ENCODE assay signal across 25 mouse cellular contexts in the genomic region with DNA sequence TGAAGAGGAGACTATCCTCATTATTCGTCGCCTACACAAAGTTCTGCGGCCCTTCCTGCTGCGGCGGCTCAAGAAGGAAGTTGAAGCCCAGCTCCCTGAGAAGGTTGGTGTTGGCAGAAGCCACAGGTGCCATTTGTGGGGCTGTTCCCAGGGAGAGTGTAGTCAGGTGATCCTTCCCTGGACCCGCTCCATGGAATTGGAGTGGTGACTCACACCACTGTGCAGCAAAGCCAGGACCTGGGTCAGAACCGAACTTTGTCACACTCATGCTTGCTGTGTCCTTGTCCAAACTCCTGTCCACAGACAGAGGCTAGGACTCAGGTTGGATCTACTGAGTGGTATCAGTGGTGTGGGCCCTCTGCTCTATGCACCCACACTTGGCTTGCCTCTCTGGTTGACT. TPM values are rescaled to one million over a fixed set of nuclear protein-coding genes. Genes with fewer than 3 reads are reported as not detected.
DNase-seq lines count a peak whose midpoint lies in the region; ATAC-seq and TF ChIP-seq lines count a peak whose summit lies in the region.
"Had no signal": no experiment of that assay in that cellular context is flagged by ENCODE, and none has a peak within 500 bp of the region (broad histone marks: within the 10 kb centered on the region; RNA-seq: fewer than 3 reads in every experiment).

No protein-coding gene starts in this region.

- no peak overlapping the region for H3K27ac ChIP-seq in forebrain, embryonic 15.5 days (replicated peaks)
- no peak overlapping the region for H3K27ac ChIP-seq in forebrain, embryonic 10.5 days
- H3K27ac ChIP-seq in liver, adult 2 months (replicated peaks; ENCODE audit: insufficient read depth, low read depth, low read length) = 0 out of 2 replicates have a peak overlapping the region, but pooled peaks have one; percentile 25
- H3K27ac ChIP-seq: forebrain, embryonic 12.5 days; gastrocnemius, adult 2 months; hindbrain, embryonic 10.5 days; liver, embryonic 15.5 days; lung, embryonic 15.5 days; macrophage; neural tube, embryonic 13.5 days; stomach, postnatal 0 days had no signal

- H3K27me3 ChIP-seq in forebrain, embryonic 15.5 days = no peaks in the 10 kb centered on the region
- no peaks in the 10 kb centered on the region for H3K27me3 ChIP-seq in forebrain, embryonic 10.5 days (ENCODE audit: poor library complexity, severe bottlenecking)
- no peaks in the 10 kb centered on the region for H3K27me3 ChIP-seq in liver, adult 2 months (ENCODE audit: control insufficient read depth, insufficient read depth, low read length)
- H3K27me3 ChIP-seq: forebrain, embryonic 12.5 days; liver, embryonic 15.5 days; lung, embryonic 15.5 days; neural tube, embryonic 13.5 days; Patski had no signal

- H3K36me3 ChIP-seq in forebrain, embryonic 15.5 days = peaks cover 99% of the 10 kb centered on the region
- peaks cover 100% of the 10 kb centered on the region for H3K36me3 ChIP-seq in forebrain, embryonic 10.5 days (replicated peaks)
- peaks cover 62% of the 10 kb centered on the region for H3K36me3 ChIP-seq in liver, adult 2 months (ENCODE audit: control insufficient read depth, insufficient read depth, low read length)

- WGBS in forebrain, embryonic 15.5 days = 93% methylated on average over 7 of the region's 7 CpGs
- 94% methylated on average over 7 of the region's 7 CpGs for WGBS in forebrain, embryonic 10.5 days
- WGBS in liver, adult 2 months = 79% methylated on average over 7 of the region's 7 CpGs

- ATAC-seq in forebrain, embryonic 15.5 days (replicated peaks) = 0 out of 2 replicates have a peak, but pooled peaks have one; percentile 19
- ATAC-seq: intestine, postnatal 0 days; midbrain, embryonic 16.5 days; Patski had no signal

- intact Hi-C loops in left cerebral cortex, postnatal 14 days (cut with DNase I) = no loop called here

- no peak for TF ChIP-seq CTCF in liver, adult 2 months (IDR thresholded peaks at IDR 0.05; ENCODE audit: low read depth, low read length)

- no peak for DNase-seq in forebrain, embryonic 10.5 days (ENCODE audit: extremely low spot score, low spot score)
- peak; percentile 92 for DNase-seq in liver, adult 2 months (ENCODE audit: extremely low read depth, low read depth, low spot score)
- DNase-seq in liver (no peak), adipocyte (ENCODE audit: low spot score) (peak; percentile 68)
- DNase-seq in adrenal gland, postnatal 36 days = peak; percentile 67 to 69
- no peak for DNase-seq in left cerebral cortex, postnatal 14 days (ENCODE audit: low spot score in 2 of 2)
- DNase-seq in retina, postnatal 1 day = no peak
- DNase-seq: cerebellum, adult 8-10 months; cerebellum, postnatal 36 days; embryo, embryonic 11 days; gastrocnemius, adult 2 months; kidney, postnatal 36 days; right cerebral cortex, postnatal 14 days had no signal

- H3K9me3 ChIP-seq in forebrain, embryonic 15.5 days = no peaks in the 10 kb centered on the region
- no peaks in the 10 kb centered on the region; the same call in 1 of the 2 replicates for H3K9me3 ChIP-seq in forebrain, embryonic 10.5 days
- H3K9me3 ChIP-seq: forebrain, embryonic 12.5 days; hindbrain, embryonic 10.5 days; liver, embryonic 15.5 days; lung, embryonic 15.5 days; neural tube, embryonic 13.5 days had no signal

- H3K4me3 ChIP-seq in forebrain, embryonic 15.5 days = no peak overlapping the region
- no peak overlapping the region for H3K4me3 ChIP-seq in forebrain, embryonic 10.5 days
- no peak overlapping the region for H3K4me3 ChIP-seq in liver, adult 2 months (ENCODE audit: insufficient read depth, low read depth, low read length)
- H3K4me3 ChIP-seq: forebrain, embryonic 12.5 days; gastrocnemius, adult 2 months; hindbrain, embryonic 10.5 days; liver, embryonic 15.5 days; lung, embryonic 15.5 days; myocyte; neural tube, embryonic 13.5 days had no signal

- H3K9ac ChIP-seq in forebrain, embryonic 15.5 days (replicated peaks) = no peak overlapping the region
- no peak overlapping the region for H3K9ac ChIP-seq in liver, adult 2 months (ENCODE audit: low read depth, low read length)
- H3K9ac ChIP-seq: forebrain, embryonic 12.5 days; liver, embryonic 15.5 days; lung, embryonic 15.5 days; neural tube, embryonic 13.5 days had no signal

- no peaks in the 10 kb centered on the region for H3K4me1 ChIP-seq in forebrain, embryonic 15.5 days
- no peaks in the 10 kb centered on the region for H3K4me1 ChIP-seq in forebrain, embryonic 10.5 days
- no peaks in the 10 kb centered on the region; the same call in 1 of the 2 replicates for H3K4me1 ChIP-seq in liver, adult 2 months (ENCODE audit: control insufficient read depth, insufficient read depth, low read length)
- H3K4me1 ChIP-seq: forebrain, embryonic 12.5 days; hindbrain, embryonic 10.5 days; liver, embryonic 15.5 days; lung, embryonic 15.5 days; neural tube, embryonic 13.5 days had no signal

- no peak for TF ChIP-seq POLR2A in liver, adult 2 months (IDR thresholded peaks at IDR 0.05; ENCODE audit: extremely low read depth, insufficient read depth, low read length)

- H3K4me2 ChIP-seq in forebrain, embryonic 15.5 days (replicated peaks) = no peak overlapping the region
- H3K4me2 ChIP-seq: forebrain, embryonic 12.5 days; liver, embryonic 15.5 days; lung, embryonic 15.5 days; neural tube, embryonic 13.5 days had no signal

- no peaks in the 10 kb centered on the region for H3K79me2 ChIP-seq in liver, adult 2 months (ENCODE audit: control insufficient read depth, insufficient read depth, low read length)

RNA-seq across cellular contexts. Expression of a gene that starts 53.0 kb away (rescaled TPM):
- 159 and 169 TPM in 2 replicates for polyA plus RNA-seq in forebrain, embryonic 15.5 days (2015; fragmentation: Nextera tagmentation; extraction: Ambion mirVana)
- 147 and 149 TPM in 2 replicates for polyA plus RNA-seq in forebrain, embryonic 10.5 days (2016; fragmentation: Nextera tagmentation; extraction: Ambion mirVana)
- 13.1 and 15.8 TPM in 2 replicates for total RNA-seq in liver, adult 2 months (2014; rRNA removed)
- 15.2 and 15.9 TPM in 2 replicates for polyA plus RNA-seq in liver, adult 2 months (2012; rRNA removed)
- total RNA-seq in adrenal gland, postnatal 36 days (2021) = 10 to 100 TPM; 74.6 to 80.8 TPM
- 100 to 1,000 TPM; 129 TPM for total RNA-seq in left cerebral cortex, postnatal 14 days (2021)

RNA-seq across cellular contexts. Expression of a gene that starts 54.3 kb away (rescaled TPM):
- 15.9 and 17.3 TPM in 2 replicates for polyA plus RNA-seq in forebrain, embryonic 15.5 days (2015; fragmentation: Nextera tagmentation; extraction: Ambion mirVana)
- polyA plus RNA-seq in forebrain, embryonic 10.5 days (2016; fragmentation: Nextera tagmentation; extraction: Ambion mirVana) = 58.5 and 60.0 TPM in 2 replicates
- total RNA-seq in liver, adult 2 months (2014; rRNA removed) = 61.4 and 82.8 TPM in 2 replicates
- 105 and 116 TPM in 2 replicates for polyA plus RNA-seq in liver, adult 2 months (2012; rRNA removed)
- 100 to 1,000 TPM; 119 to 184 TPM for total RNA-seq in adrenal gland, postnatal 36 days (2021)
- total RNA-seq in left cerebral cortex, postnatal 14 days (2021) = 10 to 100 TPM; 13.5 to 16.7 TPM

Comparison
In these comparisons a context has a peak if more than half of its experiments do, and no peak if none do; other contexts are left out.
1. DNase-seq: peak in liver, adult 2 months (single experiment), adipocyte (single experiment) and adrenal gland, postnatal 36 days (2 of 2); none in forebrain, embryonic 10.5 days (single experiment), liver (single experiment), left cerebral cortex, postnatal 14 days (0 of 2) and retina, postnatal 1 day (single experiment).